Mouse (Mus musculus): ENCODE results near the gene Ppp1r14b.

DNA sequence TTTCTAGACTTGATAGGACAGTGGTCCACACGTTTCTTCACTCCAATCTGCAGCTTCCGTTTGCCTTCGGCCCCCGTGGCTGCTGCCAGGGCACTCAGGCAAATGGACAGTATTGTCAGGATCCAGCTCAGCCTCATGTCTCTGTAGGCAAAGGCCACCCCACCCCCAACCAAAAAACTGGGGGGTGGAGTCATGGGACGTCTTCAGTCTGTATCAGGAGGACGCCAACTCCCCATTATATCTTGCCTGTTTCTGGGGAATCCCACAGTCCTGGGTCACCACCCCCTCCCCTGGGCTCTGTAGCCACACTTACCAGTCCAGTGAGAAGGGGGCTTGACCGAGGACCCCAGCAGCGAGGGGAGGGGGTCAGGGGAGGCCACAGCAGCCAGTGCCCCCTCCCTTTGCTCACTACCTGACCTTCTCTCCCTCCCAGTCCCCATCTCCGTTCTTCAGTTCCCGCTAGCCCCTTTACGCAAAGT, 4.3 kb downstream of the Ppp1r14b start:
- TF ChIP-seq CTCF (IDR thresholded peaks at IDR 0.05; ENCODE audit: borderline replicate concordance, extremely low read depth, insufficient read depth, insufficient read length) (no peak), POLR2A (IDR thresholded peaks at IDR 0.05; ENCODE audit: borderline replicate concordance, extremely low read depth, insufficient read depth, insufficient read length, poor library complexity, severe bottlenecking) (no peak)
